Comparison of ENCODE assay signal across 13 mouse cellular contexts in the genomic region with DNA sequence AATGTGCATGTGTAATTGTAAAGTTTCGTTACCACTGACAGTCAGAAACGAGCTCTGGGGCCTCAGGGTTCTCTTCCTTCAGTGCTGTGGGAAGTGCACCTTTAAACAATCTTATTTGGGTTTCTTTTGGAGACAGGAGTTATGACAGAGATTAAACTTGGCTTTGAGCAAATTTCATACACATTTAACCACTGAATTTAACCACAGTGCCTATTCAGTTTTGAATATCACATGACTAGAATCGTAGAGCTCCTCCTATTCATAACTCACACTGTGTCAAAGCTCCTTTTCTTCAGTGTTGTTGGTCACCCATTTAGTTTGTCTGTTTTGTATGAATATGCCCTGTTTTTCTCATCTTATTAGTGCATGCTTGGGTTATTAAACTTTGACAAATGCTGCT.
"Had no signal": no experiment of that assay in that cellular context is flagged by ENCODE, and none has a peak within 500 bp of the region (broad histone marks: within the 10 kb centered on the region; RNA-seq: fewer than 3 reads in every experiment).

No protein-coding gene starts in this region.

- ATAC-seq: liver, embryonic 12.5 days; midbrain, embryonic 16.5 days had no signal

- DNase-seq: kidney, adult 8-10 months; kidney, postnatal 14 days; kidney, postnatal 4 days; liver; lung, adult 18-20 months; lung, postnatal 10 days; lung, postnatal 36 days; retina, postnatal 1 day; right cerebral cortex, postnatal 25 days; spleen, adult 18-20 months; thymus, postnatal 36 days had no signal
